ENCODE assay signal across 27 mouse cellular contexts in genomic region chr15:62320966-62321365, GRCm38 (mm10).
DNase-seq lines count a peak whose midpoint lies in the region; TF ChIP-seq lines count a peak whose summit lies in the region.
"Had no signal": no experiment of that assay in that cellular context is flagged by ENCODE, and none has a peak within 500 bp of the region (broad histone marks: within the 10 kb centered on the region; RNA-seq: fewer than 3 reads in every experiment).

No protein-coding gene starts in this region.

- peak overlapping the region; percentile 96 for H3K27ac ChIP-seq in embryonic fibroblast, embryonic 13.5 days (ENCODE audit: insufficient read depth, low read length)
- H3K27ac ChIP-seq: embryonic facial prominence, embryonic 12.5 days; hindbrain, embryonic 10.5 days; intestine, embryonic 15.5 days; layer of hippocampus, adult 2 months; limb, embryonic 12.5 days; liver, embryonic 12.5 days; midbrain, embryonic 13.5 days; neural tube, embryonic 12.5 days had no signal

- no peak overlapping the region for H3K4me3 ChIP-seq in embryonic fibroblast, embryonic 13.5 days (ENCODE audit: insufficient read depth, low read length)
- H3K4me3 ChIP-seq: embryonic facial prominence, embryonic 12.5 days; erythroblast, embryonic 14.5 days; heart, embryonic 12.5 days; hindbrain, embryonic 10.5 days; intestine, embryonic 15.5 days; layer of hippocampus, adult 2 months; limb, embryonic 12.5 days; liver, embryonic 12.5 days; megakaryocyte, embryonic 14.5 days; midbrain, embryonic 13.5 days; neural tube, embryonic 12.5 days had no signal

- no peak for TF ChIP-seq CTCF in embryonic fibroblast, embryonic 13.5 days (IDR thresholded peaks at IDR 0.05; ENCODE audit: borderline replicate concordance, insufficient read depth, low read length)

- no peak for TF ChIP-seq POLR2A in embryonic fibroblast, embryonic 13.5 days (IDR thresholded peaks at IDR 0.05; ENCODE audit: low read depth, low read length)

- H3K4me1 ChIP-seq in embryonic fibroblast, embryonic 13.5 days (ENCODE audit: control insufficient read depth, insufficient read depth, low read length) = peaks cover 22% of the 10 kb centered on the region
- H3K4me1 ChIP-seq: embryonic facial prominence, embryonic 12.5 days; heart, embryonic 12.5 days; hindbrain, embryonic 10.5 days; intestine, embryonic 15.5 days; limb, embryonic 12.5 days; liver, embryonic 12.5 days; midbrain, embryonic 13.5 days; neural tube, embryonic 12.5 days had no signal

- DNase-seq in 3134 (ENCODE audit: extremely low read depth, insufficient read length, low spot score) = peak; percentile 73
- DNase-seq in 416B (ENCODE audit: low read depth) = peak; percentile 85
- DNase-seq in adrenal gland, adult 8-10 months = peak; percentile 40
- no peak for DNase-seq in thymus, adult 18-20 months
- DNase-seq in frontal cortex, adult 2 months (ENCODE audit: extremely low spot score in 1 of 2, low spot score in 1 of 2) = no peak
- no peak for DNase-seq in urinary bladder, postnatal 25 days (ENCODE audit: low spot score)
- DNase-seq: cerebellum, adult 9-11 months; gastrocnemius, postnatal 10 days; heart, postnatal 10 days; kidney, adult 8-10 months; kidney, postnatal 10 days; lung, adult 18-20 months; lung, postnatal 14 days; right cerebral cortex, postnatal 14 days; spleen, adult 18-20 months had no signal

Comparison
In these comparisons a context has a peak if more than half of its experiments do, and no peak if none do; other contexts are left out.
1. DNase-seq: peak in 3134 (single experiment), 416B (single experiment) and adrenal gland, adult 8-10 months (single experiment); none in thymus, adult 18-20 months (0 of 2), frontal cortex, adult 2 months (0 of 2) and urinary bladder, postnatal 25 days (single experiment).